Mouse (Mus musculus): ENCODE data around the gene Urad. TPM values are rescaled to one million over a fixed set of nuclear protein-coding genes. Genes with fewer than 3 reads are reported as not detected.

Gene Urad
- polyA plus RNA-seq, 2 experiments = not detected

DNA sequence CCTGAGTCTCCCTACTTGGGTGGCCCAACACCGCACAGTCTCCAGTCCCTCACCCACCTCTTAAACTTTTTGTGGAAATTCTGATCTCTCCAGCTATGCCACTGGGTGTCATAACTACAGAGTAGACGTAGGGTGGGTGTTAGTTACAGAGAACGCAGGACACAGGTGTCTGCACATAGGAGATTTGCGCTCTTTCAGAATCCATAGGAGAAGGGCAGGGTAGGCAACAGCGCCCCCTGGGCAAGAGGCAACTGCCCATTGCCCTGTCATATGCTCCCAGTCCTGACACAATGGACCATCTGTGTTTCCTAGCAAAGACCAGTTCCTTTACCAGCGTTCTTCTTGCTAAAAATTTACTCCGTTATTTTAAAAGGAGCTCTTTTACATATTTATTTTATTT, 4.2 kb downstream of the Urad start:
- no peaks in the 10 kb centered on the region for H3K4me1 ChIP-seq (ENCODE audit: control insufficient read depth, insufficient read depth, low read length)
- no peaks in the 10 kb centered on the region for H3K36me3 ChIP-seq (ENCODE audit: control insufficient read depth, insufficient read depth, low read length)
- no peak overlapping the region for H3K4me2 ChIP-seq (replicated peaks; ENCODE audit: low read depth, low read length, severe bottlenecking)
- H3K9ac ChIP-seq (ENCODE audit: low read depth, low read length, severe bottlenecking) = no peak overlapping the region
- H3K27me3 ChIP-seq (ENCODE audit: control insufficient read depth, insufficient read depth, low read length) = peaks cover 69% of the 10 kb centered on the region
- WGBS = 32% methylated on average over 7 of the region's 7 CpGs
- no peak overlapping the region for H3K4me3 ChIP-seq (replicated peaks; ENCODE audit: low read length)
- ATAC-seq (ENCODE audit: low FRiP score, low read depth) (no peak), DNase-seq (ENCODE audit: low spot score) (no peak)
- H3K27ac ChIP-seq (replicated peaks; ENCODE audit: low read depth, low read length) = no peak overlapping the region
- TF ChIP-seq POLR2A (IDR thresholded peaks at IDR 0.05; ENCODE audit: borderline replicate concordance, extremely low read depth, insufficient read depth, insufficient read length) = no peak
- H3K9me3 ChIP-seq (ENCODE audit: control insufficient read depth, low read length) = no peaks in the 10 kb centered on the region

DNA sequence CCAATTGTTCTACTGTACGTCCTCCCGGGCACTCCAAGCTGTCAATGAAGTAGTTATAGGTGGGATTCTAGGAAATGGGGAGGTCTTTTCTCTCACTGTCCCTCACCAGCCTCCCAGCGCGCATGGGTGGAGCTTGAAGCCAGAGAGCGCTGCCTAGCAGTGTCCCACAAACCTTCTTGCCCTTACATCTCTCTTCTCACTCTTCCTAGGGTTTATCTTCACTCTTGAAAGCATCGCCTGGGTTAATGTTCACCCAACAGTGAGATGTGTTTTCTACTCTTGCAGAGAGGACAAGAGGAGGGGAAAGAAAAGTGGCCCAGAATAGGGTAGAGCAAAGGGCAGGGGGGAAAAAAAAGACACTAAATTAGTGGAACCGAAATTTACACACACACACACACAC, 4.9 kb downstream of the Urad start:
- Histone ChIP-seq H3K4me1 (ENCODE audit: control insufficient read depth, insufficient read depth, low read length) (no peaks in the 10 kb centered on the region), H3K27ac (replicated peaks; ENCODE audit: low read depth, low read length) (no peak overlapping the region), H3K4me2 (replicated peaks; ENCODE audit: low read depth, low read length, severe bottlenecking) (no peak overlapping the region), H3K27me3 (ENCODE audit: control insufficient read depth, insufficient read depth, low read length) (peaks cover 71% of the 10 kb centered on the region), H3K9ac (ENCODE audit: low read depth, low read length, severe bottlenecking) (no peak overlapping the region), H3K9me3 (ENCODE audit: control insufficient read depth, low read length) (no peaks in the 10 kb centered on the region), H3K4me3 (replicated peaks; ENCODE audit: low read length) (no peak overlapping the region), H3K36me3 (ENCODE audit: control insufficient read depth, insufficient read depth, low read length) (no peaks in the 10 kb centered on the region)
- ATAC-seq (ENCODE audit: low FRiP score, low read depth) = no peak
- no peak for DNase-seq (ENCODE audit: low spot score)
- no peak for TF ChIP-seq POLR2A (IDR thresholded peaks at IDR 0.05; ENCODE audit: borderline replicate concordance, extremely low read depth, insufficient read depth, insufficient read length)
- WGBS = 11% methylated on average over 7 of the region's 7 CpGs

DNA sequence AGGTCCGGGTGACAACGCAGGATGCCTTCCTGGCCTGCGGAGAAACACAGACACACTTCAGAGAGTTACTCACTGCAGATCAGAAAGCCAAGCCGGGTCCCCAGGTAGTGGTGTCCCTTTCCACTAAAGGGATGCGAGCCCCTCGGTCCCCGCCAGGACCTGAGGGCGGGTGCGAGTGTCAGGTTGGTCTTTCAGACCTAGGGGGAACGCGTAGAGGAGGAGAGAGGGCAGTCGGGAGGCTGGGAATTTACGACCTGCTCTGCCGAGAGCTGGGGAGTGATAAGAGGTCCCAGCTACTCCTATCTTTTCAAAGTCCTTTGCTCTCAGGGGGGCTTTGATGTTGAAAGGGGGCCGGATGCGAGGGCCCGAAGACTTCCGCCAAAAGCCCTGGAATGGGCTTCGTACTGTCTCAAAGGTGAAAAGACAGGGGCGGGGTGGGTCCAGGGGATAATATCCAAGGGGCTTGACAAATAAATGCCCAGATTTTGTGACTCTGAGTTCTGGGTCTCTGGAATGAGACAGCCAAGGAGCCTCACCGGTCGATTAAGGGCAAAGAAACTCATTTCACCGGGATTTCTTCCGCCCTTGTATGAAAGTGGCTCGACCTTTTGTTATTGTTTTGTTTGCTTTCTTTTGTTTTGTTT, 6.7 kb downstream of the Urad start:
- DNase-seq (ENCODE audit: low spot score) = no peak
- 2% methylated on average over 25 of the region's 25 CpGs for WGBS
- H3K36me3 ChIP-seq (ENCODE audit: control insufficient read depth, insufficient read depth, low read length) = no peaks in the 10 kb centered on the region
- no peak for ATAC-seq (ENCODE audit: low FRiP score, low read depth)
- H3K4me1 ChIP-seq (ENCODE audit: control insufficient read depth, insufficient read depth, low read length) = no peaks in the 10 kb centered on the region
- peaks cover 85% of the 10 kb centered on the region for H3K27me3 ChIP-seq (ENCODE audit: control insufficient read depth, insufficient read depth, low read length)
- H3K27ac ChIP-seq (replicated peaks; ENCODE audit: low read depth, low read length) = no peak overlapping the region
- no peaks in the 10 kb centered on the region for H3K9me3 ChIP-seq (ENCODE audit: control insufficient read depth, low read length)
- no peak for TF ChIP-seq POLR2A (IDR thresholded peaks at IDR 0.05; ENCODE audit: borderline replicate concordance, extremely low read depth, insufficient read depth, insufficient read length)
- H3K4me3 ChIP-seq (replicated peaks; ENCODE audit: low read length) = no peak overlapping the region; the same call in 1 of the 2 replicates
- H3K4me2 ChIP-seq (replicated peaks; ENCODE audit: low read depth, low read length, severe bottlenecking) = no peak overlapping the region
- H3K9ac ChIP-seq (ENCODE audit: low read depth, low read length, severe bottlenecking) = no peak overlapping the region

DNA sequence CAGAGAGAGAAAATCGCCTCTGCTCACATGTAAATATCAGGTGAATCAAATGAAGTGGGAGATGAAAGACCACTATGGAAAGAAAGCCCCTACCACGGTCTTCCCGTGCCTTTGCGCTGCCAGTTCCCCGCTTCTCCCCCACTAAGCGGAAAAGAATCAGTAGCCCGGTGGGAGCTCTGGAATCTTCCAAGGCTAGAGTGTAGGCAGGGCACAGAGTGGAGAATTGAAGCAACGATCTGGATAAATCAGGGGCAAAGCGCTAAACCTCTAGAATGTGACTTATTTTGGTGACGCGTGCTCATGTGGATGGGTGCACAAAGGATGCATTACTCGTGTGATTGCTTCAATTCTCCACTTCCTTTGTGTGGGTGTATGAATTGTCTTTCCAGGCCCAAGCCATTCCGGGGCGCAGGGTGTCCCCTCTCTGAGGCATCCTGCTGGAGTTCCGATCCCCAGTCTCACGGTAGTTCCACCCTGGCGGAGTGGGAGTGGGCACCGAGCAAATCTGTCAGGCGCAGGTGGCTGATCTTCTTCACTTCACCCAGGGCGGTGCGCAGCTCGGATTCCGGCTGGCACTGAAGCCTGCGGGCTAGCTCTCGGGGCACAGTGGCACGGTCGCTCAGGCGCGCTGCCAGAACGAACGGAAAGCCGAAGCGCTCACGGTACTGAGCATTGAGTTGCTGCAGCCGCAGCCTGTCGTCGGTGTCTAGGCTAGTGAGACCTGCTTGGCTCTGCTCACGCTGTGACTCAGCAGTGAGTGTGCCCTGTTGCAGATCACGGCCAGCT, 7.4 kb downstream of the Urad start:
- TF ChIP-seq POLR2A (IDR thresholded peaks at IDR 0.05; ENCODE audit: borderline replicate concordance, extremely low read depth, insufficient read depth, insufficient read length) = no peak
- no peaks in the 10 kb centered on the region for H3K9me3 ChIP-seq (ENCODE audit: control insufficient read depth, low read length)
- H3K4me2 ChIP-seq (replicated peaks; ENCODE audit: low read depth, low read length, severe bottlenecking) = no peak overlapping the region
- peaks cover 92% of the 10 kb centered on the region for H3K27me3 ChIP-seq (ENCODE audit: control insufficient read depth, insufficient read depth, low read length)
- DNase-seq (ENCODE audit: low spot score) = no peak
- no peaks in the 10 kb centered on the region for H3K4me1 ChIP-seq (ENCODE audit: control insufficient read depth, insufficient read depth, low read length)
- no peak overlapping the region for H3K9ac ChIP-seq (ENCODE audit: low read depth, low read length, severe bottlenecking)
- H3K27ac ChIP-seq (replicated peaks; ENCODE audit: low read depth, low read length) = no peak overlapping the region
- H3K4me3 ChIP-seq (replicated peaks; ENCODE audit: low read length) = no peak overlapping the region; the same call in 1 of the 2 replicates
- WGBS = under 1% methylated on average over 39 of the region's 39 CpGs
- no peak for ATAC-seq (ENCODE audit: low FRiP score, low read depth)
- H3K36me3 ChIP-seq (ENCODE audit: control insufficient read depth, insufficient read depth, low read length) = no peaks in the 10 kb centered on the region

DNA sequence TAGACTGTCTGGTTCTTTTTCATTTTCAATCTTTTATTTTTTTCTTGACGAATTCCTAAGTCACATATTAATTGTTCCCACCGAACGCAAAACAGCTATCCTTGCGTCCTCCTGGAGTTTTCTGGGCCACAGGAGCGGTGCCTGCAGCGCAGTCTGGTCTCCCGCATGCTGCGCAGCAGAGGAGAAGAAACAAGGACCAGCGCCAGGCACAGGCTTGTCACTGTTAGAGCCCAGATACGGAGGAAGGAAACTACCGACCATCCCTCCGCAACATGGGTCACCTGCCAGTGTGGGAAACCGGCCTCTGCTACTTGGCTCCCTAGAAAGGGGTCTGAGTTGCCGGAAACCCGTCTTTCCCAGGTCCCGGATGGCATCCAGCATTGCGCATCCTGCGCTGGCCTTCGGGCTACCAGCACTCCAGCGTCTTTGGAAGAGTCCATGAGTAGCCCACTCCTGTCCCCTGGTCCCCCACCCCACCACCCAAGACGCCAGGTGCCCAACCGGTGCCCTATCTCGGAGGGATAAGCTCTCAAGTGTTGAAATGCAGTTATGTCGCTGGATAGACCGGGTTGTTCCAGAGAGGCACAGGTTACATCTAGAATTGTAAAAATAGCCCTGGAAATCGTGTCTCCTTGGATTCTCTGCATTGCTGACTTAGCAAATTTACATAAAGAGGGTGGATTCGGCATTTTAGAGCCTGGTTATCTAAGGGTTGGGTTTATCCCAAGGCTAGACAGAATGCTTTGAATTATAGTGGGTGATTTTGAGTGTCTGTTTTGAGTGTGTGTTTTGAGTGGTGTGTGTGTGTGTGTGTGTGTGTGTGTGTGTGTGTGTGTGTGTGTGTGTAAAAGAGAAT, 9.2 kb downstream of the Urad start:
- Histone ChIP-seq H3K4me1 (ENCODE audit: control insufficient read depth, insufficient read depth, low read length) (no peaks in the 10 kb centered on the region), H3K4me3 (replicated peaks; ENCODE audit: low read length) (no peak overlapping the region), H3K9ac (ENCODE audit: low read depth, low read length, severe bottlenecking) (no peak overlapping the region), H3K36me3 (ENCODE audit: control insufficient read depth, insufficient read depth, low read length) (no peaks in the 10 kb centered on the region), H3K27me3 (ENCODE audit: control insufficient read depth, insufficient read depth, low read length) (peaks cover 99% of the 10 kb centered on the region), H3K9me3 (ENCODE audit: control insufficient read depth, low read length) (no peaks in the 10 kb centered on the region), H3K4me2 (replicated peaks; ENCODE audit: low read depth, low read length, severe bottlenecking) (no peak overlapping the region), H3K27ac (replicated peaks; ENCODE audit: low read depth, low read length) (no peak overlapping the region)
- no peak for TF ChIP-seq POLR2A (IDR thresholded peaks at IDR 0.05; ENCODE audit: borderline replicate concordance, extremely low read depth, insufficient read depth, insufficient read length)
- DNase-seq (ENCODE audit: low spot score) (no peak), ATAC-seq (ENCODE audit: low FRiP score, low read depth) (no peak)
- 3% methylated on average over 27 of the region's 27 CpGs for WGBS
